Mouse (Mus musculus) embryonic stem cell, embryonic (primary cell): ENCODE data around the gene Faf1.

Source experiments
- CTCF ChIA-PET, 4 experiments: fragments of 300-600 bp in 2 of 4; fragments of 350-600 bp in 2 of 4; sonication (Branson Sonifier 250); formaldehyde crosslinking; loops; one replicate each; lab custom pipeline; 2022; ENCODE audit warnings: inconsistent platforms in 2 of 4; lab: Charles Lee
- POLR2A ChIA-PET, 4 experiments: fragments of 300-600 bp in 2 of 4; fragments of 350-600 bp in 2 of 4; sonication (Branson Sonifier 250); formaldehyde crosslinking; loops; one replicate each; lab custom pipeline; 2022; ENCODE audit warnings: antibody characterized with exemption in 4 of 4, inconsistent platforms in 1 of 4; lab: Charles Lee

Faf1 gene

DNA sequence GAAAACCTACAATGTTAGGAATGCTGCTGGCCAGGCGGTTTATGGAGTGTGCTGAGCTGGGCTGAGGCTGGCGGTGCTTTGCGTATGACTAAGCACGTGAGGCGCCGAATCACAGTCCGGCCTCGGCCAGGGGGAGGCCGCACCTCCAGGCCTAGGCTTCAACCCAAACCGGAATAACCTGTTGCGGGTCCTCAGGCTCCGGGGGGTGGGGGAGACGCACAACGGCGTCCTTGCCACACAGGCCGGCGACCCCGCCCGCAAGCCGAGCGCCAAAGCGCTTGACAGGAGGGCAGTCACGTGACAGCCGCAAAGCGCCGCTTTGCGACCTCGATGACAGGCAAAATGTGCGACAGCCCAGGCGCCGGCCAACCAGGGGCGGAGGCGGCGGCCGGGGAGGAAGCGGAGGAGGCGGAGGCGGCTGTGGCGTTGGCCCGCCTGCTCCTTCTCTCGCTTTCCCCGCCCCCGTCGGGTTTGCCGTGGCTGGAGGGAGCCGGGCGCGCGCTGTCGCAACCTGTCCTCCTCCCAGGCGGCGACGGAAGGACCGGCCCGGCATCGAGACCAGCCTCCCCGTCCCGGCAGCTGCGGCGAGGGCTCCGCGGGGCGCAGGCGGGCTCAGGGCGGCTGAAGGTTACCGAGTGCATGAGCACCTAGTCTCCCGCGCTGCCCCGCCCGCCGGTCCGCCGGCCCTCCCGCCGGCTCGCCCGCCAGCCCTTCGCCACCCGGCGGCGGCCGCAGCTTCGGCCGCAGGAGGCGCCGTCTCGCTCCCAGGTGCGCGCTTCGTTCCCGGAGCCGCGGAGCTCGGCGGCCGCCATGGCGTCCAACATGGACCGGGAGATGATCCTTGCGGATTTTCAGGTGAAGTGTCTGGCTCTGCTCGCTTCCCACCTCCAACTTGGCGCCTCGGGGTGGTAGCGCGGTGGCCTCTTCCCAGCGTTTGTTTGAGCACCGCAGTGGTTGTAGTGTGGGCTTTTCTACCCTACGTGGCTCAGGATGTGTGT is at the start of gene Faf1:
TSS of gene Faf1 (plus strand) at position 371 of the 998 bp plus-strand sequence.
- CTCF ChIA-PET: interaction anchor here in 2 of 4 experiments (0.9 to 1.0 kb wide), 2 partner anchors 10 to 42 kb away, joined by 3 read pairs; partner anchors contain the start of gene Cdkn2c (in 1 of the 2)
- POLR2A ChIA-PET: interaction anchor here in 3 of 4 experiments (0.7 to 3.7 kb wide), 8 partner anchors 10 to 396 kb away, joined by 3 to 31 read pairs (median 6); partner anchors contain the start of gene Cdkn2c (in 3 of the 3)

DNA sequence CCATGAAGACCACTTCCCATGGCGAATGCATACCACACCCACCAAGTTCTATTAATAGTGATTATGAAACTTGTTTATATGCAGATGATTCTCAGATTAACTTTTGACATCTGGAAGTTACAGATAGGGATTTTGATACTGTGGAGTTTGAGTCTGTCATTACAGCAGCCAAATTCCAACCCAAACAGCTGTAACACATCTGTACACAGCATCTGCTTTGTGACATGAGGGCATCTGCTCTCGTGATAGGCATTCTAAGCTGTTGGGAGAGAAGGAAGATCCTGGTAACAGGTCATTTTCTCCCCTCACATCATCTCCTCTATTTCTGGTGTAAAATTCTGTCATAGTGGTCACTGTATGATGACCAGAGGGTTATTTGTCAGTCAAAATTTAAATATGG is 46.2 kb upstream of the Faf1 start:
- ChIA-PET CTCF (no interaction called here), POLR2A (no interaction called here)

DNA sequence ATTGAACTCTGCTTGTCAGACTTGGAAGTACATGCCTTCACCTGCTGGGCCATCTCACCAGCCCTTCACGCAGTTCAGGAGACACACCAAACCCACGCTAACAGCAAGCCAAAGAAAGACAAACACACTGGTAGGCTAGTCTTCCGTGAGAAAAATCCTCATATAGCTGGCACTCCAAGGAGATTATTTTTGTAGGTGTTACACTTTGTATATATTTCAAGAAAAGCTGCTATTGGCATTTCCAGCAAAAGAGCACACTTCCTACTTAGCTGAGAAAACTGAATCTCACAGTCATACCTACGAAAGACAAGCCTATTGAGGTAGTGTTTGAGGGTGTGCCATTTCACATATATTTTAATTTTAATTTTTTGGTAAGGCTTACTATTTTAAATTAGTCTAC is 45.4 kb upstream of the Faf1 start:
- POLR2A ChIA-PET: no interaction called here
- CTCF ChIA-PET: no interaction called here

DNA sequence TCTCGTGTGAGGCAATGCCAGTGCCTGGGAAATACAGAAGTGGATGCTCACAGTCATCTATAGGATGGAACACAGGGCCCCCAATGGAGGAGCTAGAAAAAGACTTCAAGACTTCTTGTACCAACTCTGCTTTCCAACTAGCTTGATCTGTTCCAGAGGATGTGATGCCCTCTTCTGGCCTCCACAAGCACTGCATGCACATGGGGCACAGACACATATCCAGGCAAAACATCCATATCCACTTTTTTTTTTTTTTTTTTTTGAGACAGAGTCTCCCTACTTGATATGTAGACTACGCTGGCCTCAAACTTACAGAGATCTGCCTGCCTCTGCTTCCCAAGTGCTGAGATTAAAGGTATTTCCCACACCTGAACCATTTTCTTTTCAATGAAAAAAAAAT is 41.4 kb upstream of the Faf1 start:
- ChIA-PET POLR2A (interaction anchor here in 2 of 4 experiments (0.7 kb wide), 2 partner anchors 21 to 299 kb away, joined by 3 to 9 read pairs; no protein-coding TSS in a partner anchor), CTCF (interaction anchor here (0.5 to 1.0 kb wide), 31 partner anchors 10 to 1331 kb away, joined by 3 to 13 read pairs (median 4); partner anchors contain the start of genes 3110021N24Rik (in 1 of the 4) and Faf1 (in 1 of the 4))

DNA sequence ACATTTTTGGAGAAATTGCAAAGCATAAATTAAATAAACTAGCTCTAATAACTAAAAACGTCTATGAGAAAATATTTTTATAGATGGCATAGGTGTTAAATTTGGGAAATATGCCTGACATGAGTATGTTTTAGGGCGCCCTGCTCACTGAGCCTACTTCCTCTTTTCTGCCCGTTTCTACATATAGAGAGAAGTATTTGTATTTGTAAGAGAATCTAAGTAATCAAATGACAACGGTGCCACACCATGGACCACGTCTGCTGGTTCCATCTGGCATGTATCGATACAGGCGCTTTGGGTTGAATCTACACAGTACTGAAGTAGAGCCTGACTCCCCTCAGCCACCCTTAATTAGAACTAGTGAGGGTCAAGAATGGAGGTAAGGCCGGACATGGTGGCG is 37.0 kb upstream of the Faf1 start:
- POLR2A ChIA-PET: no interaction called here
- CTCF ChIA-PET: no interaction called here

DNA sequence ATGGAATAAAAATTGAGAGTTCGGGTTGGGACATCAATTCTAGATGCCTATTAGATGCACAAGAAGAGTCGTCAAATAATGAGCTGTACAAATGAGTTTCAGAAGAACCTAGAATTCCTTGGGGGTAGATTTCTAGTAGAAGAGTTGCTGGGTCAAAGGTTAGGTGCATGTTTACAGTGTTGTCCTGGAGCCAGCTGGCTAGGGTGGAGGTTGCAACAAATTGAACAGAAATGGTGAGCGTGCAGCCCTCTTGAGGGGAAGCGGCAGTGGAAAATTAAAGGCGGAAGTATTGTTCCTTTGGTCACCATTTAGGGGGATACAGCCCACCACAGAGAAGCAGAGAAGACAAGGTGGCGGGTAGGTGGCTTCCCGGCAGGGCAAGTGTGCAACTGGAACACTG is 36.2 kb upstream of the Faf1 start:
- POLR2A ChIA-PET: no interaction called here

DNA sequence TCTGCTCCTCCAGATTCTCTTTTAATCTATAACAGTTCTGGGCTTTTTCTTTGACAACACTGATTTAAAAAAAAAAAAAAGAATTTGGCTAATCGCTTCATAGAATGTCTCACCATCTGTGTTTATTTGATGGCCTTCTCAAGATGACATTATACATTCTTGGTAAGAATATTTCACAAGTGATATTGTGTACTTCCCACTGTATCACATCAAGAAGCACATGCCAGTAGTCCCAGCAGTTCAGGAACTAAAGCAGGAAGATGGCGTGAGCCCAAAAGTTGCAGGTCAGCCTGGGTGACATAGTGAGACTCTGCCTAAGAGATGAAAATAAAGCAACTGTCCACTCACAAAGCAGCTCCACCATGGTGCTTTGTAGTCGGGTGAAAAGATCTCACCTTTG is 34.9 kb upstream of the Faf1 start:
- ChIA-PET CTCF (no interaction called here), POLR2A (interaction anchor here in 1 of 4 experiments (0.7 kb wide), 1 partner anchor 17 kb away, joined by 4 read pairs; no protein-coding TSS in a partner anchor)

More for the DNA sequence above, 36.2 kb upstream of the Faf1 start:
- CTCF ChIA-PET: interaction anchor here in 1 of 4 experiments (0.7 kb wide), 1 partner anchor 13 kb away, joined by 3 read pairs; no protein-coding TSS in a partner anchor

DNA sequence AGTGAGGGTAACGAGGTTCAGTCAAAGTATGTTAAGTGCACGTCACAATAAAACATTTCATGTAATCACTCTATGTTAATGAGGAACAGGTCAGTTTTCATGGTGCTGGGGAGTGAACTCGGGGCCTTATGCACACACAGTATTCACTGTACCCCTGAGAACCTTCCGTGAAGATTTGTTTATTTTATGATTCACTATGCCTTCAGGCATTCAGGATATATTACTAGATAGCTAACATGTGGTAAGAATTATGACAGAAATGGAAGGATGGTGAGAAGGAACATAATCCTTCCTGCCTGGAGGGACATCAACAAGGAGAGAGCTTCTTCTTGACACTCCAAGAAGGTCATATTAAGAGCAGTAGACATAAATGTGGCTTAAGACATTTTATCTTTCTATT is 29.1 kb upstream of the Faf1 start:
- POLR2A ChIA-PET: interaction anchor here in 1 of 4 experiments (1.8 kb wide), 1 partner anchor 10 kb away, joined by 7 read pairs; no protein-coding TSS in a partner anchor
- CTCF ChIA-PET: no interaction called here

DNA sequence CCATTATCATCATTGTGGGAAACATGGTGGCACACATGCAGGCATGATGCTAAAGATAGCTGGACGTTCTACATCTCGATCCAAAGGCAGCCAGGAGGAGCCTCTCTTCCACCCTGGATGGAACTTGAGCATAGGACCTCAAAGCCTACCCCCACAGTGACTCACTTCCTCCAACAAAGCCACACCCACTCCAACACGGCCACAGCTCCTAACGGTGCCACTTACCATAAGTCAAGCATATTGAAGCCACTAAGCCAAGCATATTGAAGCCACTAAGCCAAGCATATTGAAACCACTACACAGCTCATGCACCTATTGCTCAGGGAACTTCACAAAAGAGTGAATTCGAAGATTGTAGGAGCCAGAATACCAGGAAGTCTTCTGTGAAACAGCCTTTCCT is 27.1 kb upstream of the Faf1 start:
- POLR2A ChIA-PET: interaction anchor here in 1 of 4 experiments (0.7 kb wide), 1 partner anchor 329 kb away, joined by 5 read pairs; the partner anchor contains the start of gene Dmrta2
- CTCF ChIA-PET: no interaction called here

DNA sequence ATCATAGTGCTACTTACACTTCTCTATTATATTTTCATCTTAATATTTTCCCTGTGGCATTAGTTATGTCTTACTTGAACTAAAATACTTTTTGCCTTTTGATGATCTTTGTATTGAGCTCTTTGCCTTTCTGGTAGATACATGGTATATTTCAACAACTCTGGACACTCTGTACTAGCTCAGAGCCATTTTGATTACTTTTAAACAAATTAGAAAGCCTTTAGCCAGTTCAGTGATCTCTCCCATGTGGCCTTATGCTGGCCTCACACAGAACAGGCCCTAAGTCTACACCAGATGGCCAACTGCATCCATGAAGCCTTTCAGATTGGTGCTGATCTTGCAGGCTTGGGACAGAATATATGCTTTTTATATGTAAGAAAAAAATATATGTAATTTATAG is 23.1 kb upstream of the Faf1 start:
- POLR2A ChIA-PET: no interaction called here
- CTCF ChIA-PET: no interaction called here

DNA sequence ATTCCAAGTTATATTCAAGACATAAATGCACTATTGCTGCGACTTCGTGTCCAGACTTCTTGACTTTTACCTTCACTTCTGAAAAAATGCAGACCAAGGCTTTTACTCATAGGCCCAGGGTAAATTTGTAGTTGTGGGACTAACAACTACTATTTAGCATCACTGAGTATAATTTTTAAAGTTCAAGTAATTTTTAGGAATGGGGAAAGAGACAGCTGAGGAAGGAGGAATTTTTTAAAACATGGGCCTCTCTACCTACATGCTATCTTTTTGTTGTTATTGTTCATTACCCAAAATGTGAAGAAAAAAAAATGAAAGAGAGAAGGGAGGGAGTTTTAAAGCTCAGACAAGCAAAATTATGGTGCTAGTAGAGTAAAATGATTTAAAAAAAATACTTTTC is 21.7 kb upstream of the Faf1 start:
- CTCF ChIA-PET: no interaction called here

DNA sequence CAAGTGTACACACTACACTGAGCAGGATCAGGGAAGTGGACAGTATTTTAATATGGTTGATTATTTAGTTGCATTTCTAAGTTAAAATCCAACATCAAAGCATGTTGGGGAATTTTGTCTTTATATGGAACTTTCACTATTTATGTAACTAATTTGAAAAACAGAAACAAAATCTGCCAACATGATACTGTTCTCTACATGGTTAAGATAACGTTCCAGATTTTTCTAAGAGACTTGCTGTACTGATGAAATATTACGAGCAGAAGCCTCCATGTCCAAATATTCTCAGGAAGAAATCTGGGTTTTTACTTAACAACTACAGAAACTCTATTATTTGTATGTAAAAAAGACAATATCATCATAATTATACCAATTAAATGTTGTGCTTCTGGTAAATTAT is 20.6 kb upstream of the Faf1 start:
- ChIA-PET POLR2A (interaction anchor here in 3 of 4 experiments (0.8 to 2.4 kb wide), 4 partner anchors 10 to 24 kb away, joined by 3 to 46 read pairs (median 8); partner anchors contain the start of gene Cdkn2c (in 1 of the 3)), CTCF (interaction anchor here in 3 of 4 experiments (0.6 to 1.6 kb wide), 3 partner anchors 10 to 60 kb away, joined by 3 to 6 read pairs (median 3); no protein-coding TSS in a partner anchor)

More for the DNA sequence above, 21.7 kb upstream of the Faf1 start:
- POLR2A ChIA-PET: interaction anchor here in 1 of 4 experiments (1.4 kb wide), 1 partner anchor 11 kb away, joined by 5 read pairs; no protein-coding TSS in a partner anchor

DNA sequence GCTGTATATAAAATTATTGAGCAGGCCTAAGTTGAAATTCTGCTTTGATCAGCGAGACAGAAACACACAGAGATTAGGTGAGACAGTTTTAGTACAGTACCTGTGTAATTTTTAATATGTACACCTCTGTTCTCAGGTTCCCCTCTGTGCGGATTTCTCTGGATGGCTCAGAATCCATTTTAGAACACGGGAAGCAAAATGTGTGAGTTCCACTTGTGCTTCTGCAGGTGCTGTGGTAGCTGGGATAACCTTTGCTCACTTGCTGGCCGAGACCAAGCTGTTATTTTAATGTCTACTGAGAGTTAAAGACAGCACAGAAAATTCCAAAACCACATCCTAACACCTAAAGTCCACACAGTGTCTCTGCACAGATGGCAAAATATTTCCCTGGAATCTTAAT is 20.1 kb upstream of the Faf1 start:
- ChIA-PET CTCF (interaction anchor here (0.6 to 1.9 kb wide), 5 partner anchors 9 to 24 kb away, joined by 3 to 12 read pairs (median 6); partner anchors contain the start of gene Cdkn2c (in 1 of the 4)), POLR2A (interaction anchor here in 3 of 4 experiments (0.5 to 3.1 kb wide), 7 partner anchors 9 to 222 kb away, joined by 3 to 46 read pairs (median 9); partner anchors contain the start of gene Cdkn2c (in 2 of the 3))

DNA sequence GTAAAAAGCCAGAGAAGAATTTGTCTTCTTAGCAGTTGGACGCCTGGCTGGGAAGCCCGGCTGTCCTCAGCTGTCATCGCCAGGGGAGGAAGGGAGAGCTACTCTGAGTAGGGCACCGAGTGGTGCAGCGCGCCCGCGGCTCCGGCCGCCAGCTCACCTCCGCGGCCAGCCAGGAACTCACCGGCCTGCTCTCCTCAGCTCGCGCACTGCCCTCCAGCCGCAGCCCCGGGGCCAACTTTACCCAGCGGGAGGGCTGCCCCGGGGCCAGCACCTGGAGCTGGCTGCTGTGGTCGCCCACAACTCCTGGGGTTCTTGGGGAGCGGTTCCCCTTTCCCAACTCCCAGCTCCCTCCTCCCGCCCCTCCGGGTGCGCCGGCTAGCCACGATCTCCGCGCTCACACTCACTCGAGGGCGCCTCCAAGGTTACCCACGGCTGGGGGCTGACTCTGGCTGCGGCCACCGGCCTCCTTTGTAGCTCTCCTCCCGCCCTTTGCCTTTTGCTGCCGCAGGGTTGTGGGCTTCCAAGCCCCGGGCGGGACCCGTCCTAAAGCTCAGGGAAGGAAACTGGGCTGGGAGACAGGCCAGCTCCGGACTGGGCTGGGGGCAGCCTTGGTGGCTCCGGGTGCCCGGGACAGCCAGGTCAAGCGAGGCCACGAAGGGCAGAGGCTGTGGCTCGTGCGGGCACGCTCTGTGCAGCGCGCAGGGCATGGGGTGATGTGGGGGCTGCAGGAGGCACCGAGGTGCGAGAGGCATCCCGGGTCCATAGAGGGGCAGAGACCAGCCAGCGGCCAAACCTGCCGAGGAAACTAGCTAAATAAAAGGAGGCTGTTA is 19.2 kb upstream of the Faf1 start:
- POLR2A ChIA-PET: interaction anchor here (0.6 to 3.1 kb wide), 20 partner anchors 7 to 525 kb away, joined by 3 to 46 read pairs (median 4); partner anchors contain the start of genes Cdkn2c (in 3 of the 4), Faf1 (in 1 of the 4) and Ttc39a (in 1 of the 4)
- CTCF ChIA-PET: interaction anchor here (0.5 to 1.9 kb wide), 9 partner anchors 8 to 1486 kb away, joined by 3 to 12 read pairs (median 3); partner anchors contain the start of gene Cdkn2c (in 1 of the 4)

DNA sequence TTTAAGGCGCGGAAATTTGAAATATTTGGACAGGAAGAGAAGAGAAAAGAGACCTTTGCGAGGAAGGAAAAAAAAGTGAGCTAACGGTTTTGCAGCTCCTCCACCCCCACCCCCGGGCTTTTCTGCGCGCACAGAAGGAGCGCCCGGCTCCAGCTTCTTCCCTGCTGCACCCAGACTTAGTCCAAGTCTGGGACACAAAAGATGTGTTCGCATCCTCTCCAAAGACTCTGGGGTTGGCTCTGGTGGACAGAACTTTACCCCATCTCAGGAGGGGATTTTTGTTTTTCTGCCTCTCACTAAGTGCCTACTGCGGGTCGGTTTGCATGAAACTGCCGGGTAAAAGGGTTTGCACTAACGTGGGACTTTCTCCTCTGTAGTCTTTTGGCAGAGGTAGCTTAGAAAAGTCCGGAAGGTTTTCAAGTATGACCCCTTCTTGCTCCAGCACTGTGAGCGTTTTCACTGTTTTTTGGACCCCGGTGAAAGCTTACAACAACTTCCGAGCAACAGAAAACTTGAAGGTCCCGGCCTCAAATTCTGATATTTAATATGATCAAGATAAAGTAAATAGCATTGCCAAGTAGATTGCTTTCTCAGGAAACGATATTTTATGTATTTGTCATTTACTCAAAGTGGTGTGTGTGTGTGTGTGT is 18.4 kb upstream of the Faf1 start:
- POLR2A ChIA-PET: interaction anchor here in 3 of 4 experiments (0.5 to 3.1 kb wide), 18 partner anchors 8 to 903 kb away, joined by 3 to 46 read pairs (median 4); partner anchors contain the start of genes Cdkn2c (in 3 of the 3), Faf1 (in 1 of the 3) and Ttc39a (in 1 of the 3)

DNA sequence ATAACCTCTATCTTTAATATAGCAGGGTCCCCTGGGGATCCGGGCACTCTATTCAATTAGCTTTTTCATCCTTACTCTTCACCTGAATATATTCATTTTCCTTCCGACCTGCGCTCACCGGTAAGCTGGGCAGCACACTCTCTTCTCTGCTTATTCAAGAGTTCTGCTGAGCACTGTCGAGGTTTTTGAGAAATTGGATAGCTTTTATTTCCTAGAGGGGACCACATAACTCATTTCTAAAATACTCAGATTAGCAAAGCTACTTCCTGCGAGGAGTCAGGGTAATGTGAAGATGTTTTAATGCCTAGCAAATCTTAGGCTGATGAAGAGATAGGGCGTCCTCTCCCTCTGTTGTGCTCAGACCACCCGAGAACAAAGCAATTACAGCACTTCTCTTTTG is 17.6 kb upstream of the Faf1 start:
- ChIA-PET CTCF (no interaction called here), POLR2A (interaction anchor here in 2 of 4 experiments (0.8 to 3.1 kb wide), 8 partner anchors 7 to 252 kb away, joined by 3 to 35 read pairs (median 4); partner anchors contain the start of genes Cdkn2c (in 2 of the 2) and Ttc39a (in 1 of the 2))

More for the DNA sequence above, 18.4 kb upstream of the Faf1 start:
- CTCF ChIA-PET: interaction anchor here (0.6 to 1.9 kb wide), 7 partner anchors 8 to 360 kb away, joined by 3 to 12 read pairs (median 5); partner anchors contain the start of gene Cdkn2c (in 1 of the 4)

DNA sequence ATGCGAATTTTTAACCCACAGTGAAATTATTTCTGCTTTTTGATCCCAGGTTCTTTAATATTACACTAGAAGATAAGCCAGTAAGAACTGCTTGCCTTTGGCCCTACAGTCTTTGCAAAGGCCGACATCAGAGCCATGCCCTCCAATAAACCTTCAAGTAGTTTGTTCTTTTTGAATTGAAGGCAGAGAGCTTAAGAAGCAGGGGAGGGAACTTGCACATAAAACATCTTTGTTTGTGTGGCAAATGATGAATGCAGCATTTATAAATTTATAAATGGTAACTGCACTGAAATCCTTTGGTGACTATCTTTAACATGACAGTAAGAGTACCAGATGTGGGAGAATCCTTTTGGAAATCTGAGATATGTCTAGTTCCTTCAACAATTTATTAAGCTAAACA is 16.8 kb upstream of the Faf1 start:
- ChIA-PET CTCF (no interaction called here), POLR2A (interaction anchor here in 1 of 4 experiments (1.6 to 2.1 kb wide), 2 partner anchors 20 to 253 kb away, joined by 3 to 4 read pairs; partner anchors contain the start of gene Ttc39a)
